Mouse (Mus musculus): Measurements from ENCODE around the gene Cbfa2t2. TPM values are rescaled to one million over a fixed set of nuclear protein-coding genes. Genes with fewer than 3 reads are reported as not detected.

Gene Cbfa2t2
- polyA plus RNA-seq, 1 experiment: 11.7 TPM

DNA sequence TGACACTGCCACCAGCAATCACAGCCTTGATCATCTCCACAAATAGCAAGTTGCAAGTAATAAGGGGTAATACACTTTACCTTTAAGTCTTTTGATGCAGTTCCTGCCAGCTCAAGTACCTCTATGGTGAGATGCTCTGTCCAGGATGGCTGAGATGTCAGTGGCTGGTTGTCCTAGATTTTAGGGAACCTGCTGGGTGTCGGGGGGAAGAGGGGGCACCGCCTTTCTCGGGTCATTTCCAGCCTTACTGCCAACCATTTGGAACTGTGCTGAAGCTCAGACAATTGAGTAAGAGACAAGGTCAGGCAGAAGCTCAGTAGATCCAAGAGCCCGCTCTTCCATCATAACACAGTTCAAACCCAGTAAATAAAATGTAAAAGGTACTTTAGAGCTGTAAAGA is 58.7 kb downstream of the Cbfa2t2 start:
- no peak overlapping the region for H3K27ac ChIP-seq (ENCODE audit: insufficient read depth, low read depth, low read length)
- no peak for TF ChIP-seq POLR2A (IDR thresholded peaks at IDR 0.05; ENCODE audit: low read depth, low read length)
- TF ChIP-seq CTCF (conservative IDR thresholded peaks at IDR 0.05; ENCODE audit: insufficient read depth, insufficient read length, low read depth, low read length): no peak
- no peak for DNase-seq
- WGBS: 82% methylated on average over 4 of the region's 4 CpGs
- H3K4me3 ChIP-seq (ENCODE audit: insufficient read depth, low read depth, low read length): no peak overlapping the region
- H3K4me1 ChIP-seq (ENCODE audit: control insufficient read depth, insufficient read depth, low read length): peaks cover 3% of the 10 kb centered on the region; the same call in 1 of the 2 replicates
- no peaks in the 10 kb centered on the region for H3K36me3 ChIP-seq (ENCODE audit: control insufficient read depth, insufficient read depth, low read length)
- H3K27me3 ChIP-seq (replicated peaks; ENCODE audit: control insufficient read depth, insufficient read depth, low read length): no peaks in the 10 kb centered on the region

- Histone ChIP-seq H3K4me3 (ENCODE audit: insufficient read depth, low read depth, low read length) (no peak overlapping the region), H3K27ac (ENCODE audit: insufficient read depth, low read depth, low read length) (peak overlapping the region; percentile 41), H3K4me1 (ENCODE audit: control insufficient read depth, insufficient read depth, low read length) (peaks cover 3% of the 10 kb centered on the region; the same call in 1 of the 2 replicates), H3K27me3 (replicated peaks; ENCODE audit: control insufficient read depth, insufficient read depth, low read length) (no peaks in the 10 kb centered on the region), H3K36me3 (ENCODE audit: control insufficient read depth, insufficient read depth, low read length) (no peaks in the 10 kb centered on the region)
- TF ChIP-seq CTCF (conservative IDR thresholded peaks at IDR 0.05; ENCODE audit: insufficient read depth, insufficient read length, low read depth, low read length): no peak
- TF ChIP-seq POLR2A (IDR thresholded peaks at IDR 0.05; ENCODE audit: low read depth, low read length): no peak
- 32% methylated on average over 5 of the region's 5 CpGs for WGBS
- no peak for DNase-seq
Observed at GRCm38 (mm10) chr2:154498571-154498970, 62.3 kb downstream of the Cbfa2t2 start.

DNA sequence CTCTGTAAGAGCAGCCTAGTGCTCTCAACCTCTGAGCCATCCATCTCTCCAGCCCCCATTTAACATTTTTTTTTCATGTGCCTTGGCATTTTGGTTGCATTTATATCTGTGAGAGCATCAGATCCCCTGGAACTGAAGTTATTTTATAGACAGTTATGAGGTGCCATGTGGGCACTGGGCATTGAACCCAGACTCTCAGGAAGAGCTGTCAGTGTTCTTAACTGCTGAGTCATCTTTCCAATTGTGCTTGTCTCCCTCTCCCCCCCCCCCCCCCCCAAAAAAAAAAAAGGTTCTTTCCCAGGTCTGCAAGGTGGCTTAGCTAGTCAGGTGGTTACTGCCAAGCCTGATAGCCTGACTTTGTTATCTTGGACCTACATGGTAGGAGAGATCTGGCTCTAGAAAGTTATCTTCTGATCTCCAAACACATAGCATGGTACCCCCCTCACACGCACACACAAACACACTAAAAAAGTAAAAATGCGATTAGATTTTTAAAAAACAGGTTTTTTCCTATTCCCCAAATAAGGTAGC is 63.5 kb downstream of the Cbfa2t2 start:
- Histone ChIP-seq H3K36me3 (ENCODE audit: control insufficient read depth, insufficient read depth, low read length) (no peaks in the 10 kb centered on the region), H3K4me1 (ENCODE audit: control insufficient read depth, insufficient read depth, low read length) (peaks cover 3% of the 10 kb centered on the region; the same call in 1 of the 2 replicates), H3K27me3 (replicated peaks; ENCODE audit: control insufficient read depth, insufficient read depth, low read length) (no peaks in the 10 kb centered on the region), H3K4me3 (ENCODE audit: insufficient read depth, low read depth, low read length) (no peak overlapping the region), H3K27ac (ENCODE audit: insufficient read depth, low read depth, low read length) (no peak overlapping the region)
- WGBS: 97% methylated on average over 2 of the region's 2 CpGs
- DNase-seq: no peak
- TF ChIP-seq CTCF (conservative IDR thresholded peaks at IDR 0.05; ENCODE audit: insufficient read depth, insufficient read length, low read depth, low read length): no peak
- TF ChIP-seq POLR2A (IDR thresholded peaks at IDR 0.05; ENCODE audit: low read depth, low read length): no peak

GRCm38 (mm10) chr2:154500758-154501157 is 64.5 kb downstream of the Cbfa2t2 start:
- no peaks in the 10 kb centered on the region for H3K27me3 ChIP-seq (replicated peaks; ENCODE audit: control insufficient read depth, insufficient read depth, low read length)
- WGBS: 86% methylated on average over 3 of the region's 3 CpGs
- DNase-seq: no peak
- H3K4me1 ChIP-seq (ENCODE audit: control insufficient read depth, insufficient read depth, low read length): peaks cover 3% of the 10 kb centered on the region; the same call in 1 of the 2 replicates
- no peak for TF ChIP-seq POLR2A (IDR thresholded peaks at IDR 0.05; ENCODE audit: low read depth, low read length)
- no peak for TF ChIP-seq CTCF (conservative IDR thresholded peaks at IDR 0.05; ENCODE audit: insufficient read depth, insufficient read length, low read depth, low read length)
- peaks cover 2% of the 10 kb centered on the region; the same call in 1 of the 2 replicates for H3K36me3 ChIP-seq (ENCODE audit: control insufficient read depth, insufficient read depth, low read length)
- H3K4me3 ChIP-seq (ENCODE audit: insufficient read depth, low read depth, low read length): no peak overlapping the region
- no peak overlapping the region for H3K27ac ChIP-seq (ENCODE audit: insufficient read depth, low read depth, low read length)

DNA sequence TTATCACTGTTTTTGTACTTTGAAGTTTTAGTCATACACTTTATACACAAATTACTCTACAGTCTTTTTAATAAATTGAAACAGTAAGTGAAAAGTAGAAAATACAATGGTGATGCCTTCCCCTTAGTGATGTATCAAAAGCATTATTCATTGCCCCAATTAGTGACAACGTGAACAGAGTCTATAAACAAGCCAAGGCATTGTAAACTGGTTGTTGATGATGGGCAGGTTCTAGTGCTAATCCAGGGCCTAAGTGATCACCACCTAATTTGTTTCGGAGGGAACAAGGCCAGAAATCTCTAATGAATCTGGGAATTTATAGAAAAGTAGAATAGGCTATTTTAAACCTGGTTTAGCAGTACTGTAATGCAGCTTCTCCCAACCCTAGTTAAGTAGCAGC is 70.8 kb downstream of the Cbfa2t2 start:
- no peak overlapping the region for H3K27ac ChIP-seq (ENCODE audit: insufficient read depth, low read depth, low read length)
- WGBS: 69% methylated on average over 2 of the region's 2 CpGs
- no peak overlapping the region for H3K4me3 ChIP-seq (ENCODE audit: insufficient read depth, low read depth, low read length)
- H3K4me1 ChIP-seq (ENCODE audit: control insufficient read depth, insufficient read depth, low read length): peaks cover 3% of the 10 kb centered on the region; the same call in 1 of the 2 replicates
- no peak for DNase-seq
- H3K27me3 ChIP-seq (replicated peaks; ENCODE audit: control insufficient read depth, insufficient read depth, low read length): no peaks in the 10 kb centered on the region
- no peak for TF ChIP-seq POLR2A (IDR thresholded peaks at IDR 0.05; ENCODE audit: low read depth, low read length)
- no peak for TF ChIP-seq CTCF (conservative IDR thresholded peaks at IDR 0.05; ENCODE audit: insufficient read depth, insufficient read length, low read depth, low read length)
- H3K36me3 ChIP-seq (ENCODE audit: control insufficient read depth, insufficient read depth, low read length): peaks cover 3% of the 10 kb centered on the region; the same call in 1 of the 2 replicates

DNA sequence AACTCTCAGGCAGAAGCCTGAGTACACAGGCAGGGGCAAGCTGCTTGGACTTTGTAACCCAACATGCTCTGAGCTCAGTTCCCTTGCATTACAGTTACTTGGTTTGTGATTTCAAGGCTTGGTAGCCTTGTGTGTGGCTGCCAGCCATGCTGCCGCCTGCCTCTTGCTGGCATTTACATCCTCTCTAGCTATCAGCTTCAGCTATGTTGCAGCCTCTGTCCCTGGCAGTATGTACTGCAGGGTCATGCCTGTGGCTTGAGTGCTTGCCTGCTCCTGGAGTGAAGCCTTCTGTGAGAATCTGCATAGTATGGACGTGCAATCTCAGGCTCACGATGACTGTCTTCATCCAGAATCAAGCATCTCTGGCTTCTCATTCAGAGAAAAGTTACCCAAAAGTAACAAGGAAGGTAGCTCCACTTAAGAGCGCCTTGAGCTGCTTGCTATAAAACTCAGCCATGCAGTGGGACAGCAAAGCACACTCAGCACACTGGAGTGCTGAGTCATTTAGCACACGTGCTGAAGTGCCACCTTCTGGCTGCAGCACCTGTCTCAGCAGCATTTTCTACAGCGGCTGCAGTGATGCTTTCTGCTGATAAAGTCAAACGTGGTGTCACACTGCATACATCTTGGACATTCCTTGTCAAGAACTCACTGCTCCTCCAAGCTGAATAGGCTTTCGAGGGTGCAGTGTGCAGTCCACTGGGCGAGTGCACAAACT is 71.4 kb downstream of the Cbfa2t2 start:
- H3K27ac ChIP-seq (ENCODE audit: insufficient read depth, low read depth, low read length): no peak overlapping the region
- 48% methylated on average over 9 of the region's 9 CpGs for WGBS
- TF ChIP-seq CTCF (conservative IDR thresholded peaks at IDR 0.05; ENCODE audit: insufficient read depth, insufficient read length, low read depth, low read length) (peak; percentile 63), POLR2A (IDR thresholded peaks at IDR 0.05; ENCODE audit: low read depth, low read length) (no peak)
- no peak overlapping the region for H3K4me3 ChIP-seq (ENCODE audit: insufficient read depth, low read depth, low read length)
- peaks cover 3% of the 10 kb centered on the region; the same call in 1 of the 2 replicates for H3K36me3 ChIP-seq (ENCODE audit: control insufficient read depth, insufficient read depth, low read length)
- H3K27me3 ChIP-seq (replicated peaks; ENCODE audit: control insufficient read depth, insufficient read depth, low read length): no peaks in the 10 kb centered on the region
- peaks cover 3% of the 10 kb centered on the region; the same call in 1 of the 2 replicates for H3K4me1 ChIP-seq (ENCODE audit: control insufficient read depth, insufficient read depth, low read length)
- DNase-seq: peak; percentile 52

- H3K4me1 ChIP-seq (ENCODE audit: control insufficient read depth, insufficient read depth, low read length): peaks cover 3% of the 10 kb centered on the region; the same call in 1 of the 2 replicates
- H3K27ac ChIP-seq (ENCODE audit: insufficient read depth, low read depth, low read length): no peak overlapping the region
- no peaks in the 10 kb centered on the region for H3K27me3 ChIP-seq (replicated peaks; ENCODE audit: control insufficient read depth, insufficient read depth, low read length)
- TF ChIP-seq POLR2A (IDR thresholded peaks at IDR 0.05; ENCODE audit: low read depth, low read length) (no peak), CTCF (conservative IDR thresholded peaks at IDR 0.05; ENCODE audit: insufficient read depth, insufficient read length, low read depth, low read length) (no peak)
- no peak for DNase-seq
- no peak overlapping the region for H3K4me3 ChIP-seq (ENCODE audit: insufficient read depth, low read depth, low read length)
- peaks cover 3% of the 10 kb centered on the region; the same call in 1 of the 2 replicates for H3K36me3 ChIP-seq (ENCODE audit: control insufficient read depth, insufficient read depth, low read length)
- 86% methylated on average over 4 of the region's 4 CpGs for WGBS
Observed at GRCm38 (mm10) chr2:154508450-154508849, 72.2 kb downstream of the Cbfa2t2 start.
